Mouse (Mus musculus) adrenal gland, postnatal 36 days (tissue): ENCODE results near the gene Cd93. TPM values are rescaled to one million over a fixed set of nuclear protein-coding genes. Genes with fewer than 3 reads are reported as not detected.

Experiments used
- DNase-seq, 2 experiments: peaks; one replicate each; pipeline ENCODE4 v3.0.0; 2021; ENCODE audit warnings: mixed read lengths in 1 of 2
- total RNA-seq, 2 experiments: library from RNA; stranded (reverse); gene quantifications; 2 replicates each; pipeline ENCODE4 v1.2.3; 2021

Gene Cd93
- total RNA-seq, 2 experiments from 2014 or later = 24.2 to 55.3 TPM

DNA sequence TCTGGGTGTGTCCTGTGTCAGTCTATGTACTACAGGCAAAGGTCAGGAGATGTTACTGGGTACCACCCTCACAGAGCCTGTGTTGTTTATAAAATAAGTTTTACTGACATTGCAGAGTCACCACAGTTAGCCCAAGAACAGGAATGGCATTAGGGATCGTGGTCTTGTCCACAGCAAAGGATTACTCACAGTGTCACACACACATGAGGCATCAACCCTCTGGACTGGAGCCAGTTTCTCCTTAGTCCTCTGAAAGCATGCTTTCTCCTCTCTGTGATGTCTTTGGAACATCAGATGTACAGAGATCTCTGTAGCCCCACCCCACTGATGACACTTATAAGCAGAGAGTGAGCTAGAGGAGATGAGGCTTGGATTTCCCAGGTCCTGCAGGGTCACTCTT is 41.1 kb downstream of the Cd93 start:
- DNase-seq = peak in 1 of 2 experiments; percentile 30

DNA sequence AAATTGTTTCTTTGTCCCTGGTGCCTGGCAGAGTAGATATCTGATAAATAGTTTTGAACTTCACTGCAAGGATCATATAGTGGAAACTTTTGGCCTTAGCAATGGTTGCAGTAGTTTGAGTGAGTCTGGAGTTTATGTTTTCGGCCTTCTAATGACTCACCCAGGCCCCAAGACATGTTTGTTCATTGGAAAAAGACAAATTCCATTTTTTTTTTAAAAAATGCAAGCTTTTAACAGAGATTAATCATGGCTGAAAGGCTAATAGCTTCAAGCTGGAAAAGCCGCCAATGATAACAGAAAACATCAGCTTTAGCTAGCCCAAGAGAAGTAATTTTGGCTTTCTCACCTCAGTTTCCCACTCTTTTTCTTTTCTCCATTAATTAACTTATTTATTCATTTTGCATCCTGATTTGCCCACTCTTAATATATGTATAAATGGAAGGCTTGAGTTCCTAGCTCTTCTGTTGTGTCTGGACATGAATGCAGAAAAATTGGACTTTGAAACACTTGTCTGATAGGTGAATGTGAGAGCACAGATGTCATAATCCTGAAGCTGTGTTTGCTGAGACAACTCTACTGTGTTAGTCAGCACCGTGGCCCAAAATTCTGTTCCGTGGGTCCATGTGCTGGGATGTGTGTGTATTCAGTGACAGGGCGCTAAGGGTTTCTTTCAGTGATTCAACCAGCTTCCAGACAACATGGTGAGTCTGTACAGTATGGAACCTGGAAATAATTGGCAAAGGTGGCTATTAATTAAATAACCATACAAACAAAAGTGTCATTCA is 44.3 kb downstream of the Cd93 start:
- no peak for DNase-seq

DNA sequence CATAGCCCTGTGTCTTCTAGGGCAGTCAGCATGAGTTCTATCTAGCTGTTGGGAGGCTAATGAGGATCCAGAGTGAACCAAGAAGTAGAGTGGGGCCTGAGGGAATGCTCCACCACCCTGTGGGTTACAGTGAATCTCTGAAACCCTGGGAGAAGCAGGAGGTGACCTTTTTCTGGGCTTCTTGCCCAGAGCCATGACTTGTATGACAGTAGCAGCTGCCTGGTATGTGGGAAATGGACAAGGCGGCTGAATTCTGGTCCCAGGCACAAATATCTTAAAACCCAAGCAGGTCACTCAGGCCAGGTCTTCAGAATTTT is 45.6 kb downstream of the Cd93 start:
- peak; percentile 66 to 68 for DNase-seq

DNA sequence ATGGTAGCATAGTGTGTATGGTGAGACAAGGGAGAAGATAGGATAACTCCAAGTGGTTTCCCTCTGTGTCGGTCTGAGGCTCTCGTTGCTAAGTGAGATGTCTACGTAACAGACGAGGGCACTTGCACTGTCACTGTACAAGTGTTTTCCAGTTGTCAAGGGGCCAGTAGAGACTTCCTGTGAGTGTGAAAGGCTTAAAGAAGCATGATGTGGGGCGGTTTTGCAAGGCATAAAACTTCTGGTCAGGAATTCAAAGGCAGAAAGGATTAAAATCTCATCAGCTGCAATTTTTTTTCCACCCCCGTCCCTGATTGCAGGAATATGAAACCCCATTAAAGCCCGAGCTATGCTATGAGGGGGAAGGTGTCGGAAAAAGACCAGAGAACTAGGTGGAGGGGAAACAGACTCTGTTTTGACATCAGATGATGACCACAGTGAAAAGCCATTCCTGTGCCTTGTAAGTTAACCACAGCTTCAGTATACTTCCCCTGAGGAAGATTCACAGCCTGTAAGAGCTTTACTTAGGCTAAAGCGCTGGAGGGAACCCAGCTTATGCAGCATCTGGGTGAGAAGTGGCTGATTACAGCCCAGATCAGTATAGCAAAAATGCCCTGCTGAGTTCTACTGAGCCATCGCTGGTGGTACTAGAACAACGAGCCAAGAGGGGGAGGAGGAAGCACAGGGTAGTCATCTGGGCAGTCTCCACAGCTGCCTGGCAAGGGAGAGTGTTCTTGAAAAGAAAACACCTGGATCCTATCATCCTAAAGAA is 46.2 kb downstream of the Cd93 start:
- DNase-seq = no peak

DNA sequence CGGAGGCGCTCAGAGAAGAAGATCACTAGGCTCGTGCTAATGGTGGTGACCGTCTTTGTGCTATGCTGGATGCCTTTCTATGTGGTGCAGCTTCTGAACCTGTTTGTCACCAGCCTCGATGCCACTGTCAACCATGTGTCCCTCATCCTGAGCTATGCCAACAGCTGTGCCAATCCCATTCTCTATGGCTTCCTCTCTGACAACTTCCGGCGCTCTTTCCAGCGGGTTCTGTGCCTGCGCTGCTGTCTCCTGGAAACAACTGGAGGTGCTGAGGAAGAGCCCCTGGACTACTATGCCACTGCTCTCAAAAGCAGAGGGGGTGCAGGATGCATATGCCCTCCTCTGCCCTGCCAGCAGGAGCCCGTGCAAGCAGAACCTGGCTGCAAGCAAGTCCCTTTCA is 47.2 kb downstream of the Cd93 start:
- no peak for DNase-seq

DNA sequence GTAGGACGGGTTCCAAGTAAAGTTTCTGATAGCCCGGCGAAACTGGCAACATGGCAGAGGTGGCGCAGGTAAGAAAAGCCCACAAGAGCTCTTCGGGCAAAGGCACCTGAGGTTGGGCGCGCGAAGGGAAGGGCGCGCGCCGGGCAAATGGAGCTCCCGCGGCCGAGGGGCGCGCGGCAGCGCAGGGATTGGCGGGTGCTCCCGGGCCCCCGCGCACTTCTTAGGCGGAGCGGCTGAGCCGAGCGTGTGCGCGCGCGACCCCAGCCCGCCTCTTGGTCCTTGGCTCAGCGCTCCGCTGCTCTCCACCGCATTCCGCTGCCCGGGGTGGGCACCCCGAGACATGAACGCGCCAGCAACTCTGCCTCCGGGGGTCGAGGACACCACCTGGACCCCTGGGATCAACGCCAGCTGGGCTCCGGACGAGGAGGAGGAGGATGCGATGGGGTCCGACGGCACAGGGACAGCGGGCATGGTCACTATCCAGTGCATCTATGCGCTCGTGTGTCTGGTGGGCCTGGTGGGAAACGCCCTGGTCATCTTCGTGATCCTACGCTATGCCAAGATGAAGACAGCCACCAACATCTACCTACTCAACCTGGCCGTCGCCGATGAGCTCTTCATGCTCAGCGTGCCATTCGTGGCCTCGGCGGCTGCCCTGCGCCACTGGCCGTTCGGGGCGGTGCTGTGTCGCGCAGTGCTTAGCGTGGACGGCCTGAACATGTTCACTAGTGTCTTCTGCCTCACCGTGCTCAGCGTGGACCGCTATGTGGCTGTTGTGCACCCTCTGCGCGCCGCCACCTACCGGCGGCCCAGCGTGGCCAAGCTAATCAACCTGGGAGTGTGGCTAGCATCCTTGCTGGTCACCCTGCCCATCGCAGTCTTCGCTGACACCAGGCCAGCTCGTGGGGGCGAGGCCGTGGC is 48.0 kb downstream of the Cd93 start, which contains the start of gene Sstr4:
Gene Sstr4, plus strand, starts transcription at position 214 of the 921 bp plus-strand sequence.
- DNase-seq = peak; percentile 49 to 56

DNA sequence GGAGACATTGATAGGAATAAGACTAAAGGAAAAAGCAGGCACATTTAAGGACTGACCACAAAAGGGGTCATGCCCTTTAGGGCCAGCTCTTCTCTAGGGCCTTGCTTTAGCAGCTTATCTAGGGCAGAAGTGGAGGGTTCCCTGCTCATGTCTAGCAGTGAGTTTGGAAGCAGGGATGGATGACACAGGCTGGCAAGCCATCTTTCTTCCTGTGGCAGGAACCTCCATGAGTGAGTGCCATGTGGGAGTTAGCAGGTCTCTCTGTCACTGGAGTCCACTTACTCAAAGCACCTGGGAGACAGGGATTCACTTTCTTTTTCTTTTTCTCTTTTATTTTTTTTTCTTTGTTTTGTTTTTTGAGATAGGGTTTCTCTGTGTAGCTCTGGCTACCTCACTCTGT is 49.5 kb downstream of the Cd93 start:
- DNase-seq = no peak

DNA sequence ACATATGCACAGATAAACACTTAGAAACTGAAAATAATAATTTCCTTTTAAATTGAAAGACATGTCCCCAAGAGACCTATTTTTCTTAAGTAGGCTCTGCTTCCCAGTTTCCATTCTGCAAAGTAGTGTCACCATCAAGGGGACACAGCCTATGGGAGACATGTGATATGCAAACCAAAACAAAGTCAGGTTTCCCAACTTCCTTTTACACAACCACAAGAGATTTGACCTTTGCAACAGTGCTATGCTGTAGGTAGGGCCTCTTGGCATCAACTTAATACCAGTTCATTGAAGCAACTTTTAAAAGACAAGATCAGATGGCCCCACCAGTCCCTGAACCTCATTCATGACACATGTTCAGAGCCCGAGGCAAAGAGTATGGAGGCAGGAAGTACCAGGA is 50.2 kb downstream of the Cd93 start:
- no peak for DNase-seq

DNA sequence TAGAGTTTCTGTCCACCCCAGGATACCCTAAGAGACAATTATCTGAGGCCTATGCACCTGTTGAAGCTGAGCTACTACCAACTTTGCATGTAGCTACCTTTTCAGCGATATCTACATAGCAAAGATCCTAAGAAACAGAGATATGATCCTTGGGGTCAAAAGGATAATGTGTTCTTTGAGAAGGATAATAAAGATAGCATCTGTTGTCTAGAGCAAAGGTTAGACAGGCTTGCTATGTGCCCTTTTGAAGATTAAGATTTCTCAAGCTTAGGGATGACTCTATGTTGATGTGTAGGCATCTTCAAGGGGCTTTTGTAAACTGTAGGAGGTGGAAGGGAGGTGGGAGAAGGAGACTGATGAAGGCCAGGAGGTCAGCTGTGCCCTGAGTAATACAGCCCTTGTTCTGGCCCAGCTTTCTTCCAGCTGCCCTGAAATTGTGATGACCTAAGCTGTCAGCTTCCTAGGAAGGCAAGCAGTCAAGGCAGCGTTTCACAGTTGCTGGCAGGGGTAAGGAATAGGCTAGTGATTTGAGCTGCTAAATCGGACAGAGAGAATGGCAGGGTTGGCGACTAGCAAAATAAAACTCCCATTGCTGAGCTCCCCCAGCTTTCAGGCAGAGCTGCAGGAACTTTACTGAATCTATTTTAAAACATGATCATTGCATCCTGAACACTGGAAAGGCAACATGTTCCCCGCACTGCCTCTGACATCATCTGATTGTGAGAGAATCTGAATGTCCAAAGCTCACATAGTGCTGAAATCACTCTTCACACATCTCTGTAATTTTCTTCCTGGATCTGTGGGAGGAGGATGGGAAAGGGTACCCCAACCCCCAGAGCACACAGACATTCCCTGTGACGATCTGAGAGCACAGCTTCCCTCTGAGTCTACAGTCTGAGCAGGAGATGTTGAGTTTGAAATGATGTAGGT is 55.4 kb downstream of the Cd93 start:
- DNase-seq = no peak

DNA sequence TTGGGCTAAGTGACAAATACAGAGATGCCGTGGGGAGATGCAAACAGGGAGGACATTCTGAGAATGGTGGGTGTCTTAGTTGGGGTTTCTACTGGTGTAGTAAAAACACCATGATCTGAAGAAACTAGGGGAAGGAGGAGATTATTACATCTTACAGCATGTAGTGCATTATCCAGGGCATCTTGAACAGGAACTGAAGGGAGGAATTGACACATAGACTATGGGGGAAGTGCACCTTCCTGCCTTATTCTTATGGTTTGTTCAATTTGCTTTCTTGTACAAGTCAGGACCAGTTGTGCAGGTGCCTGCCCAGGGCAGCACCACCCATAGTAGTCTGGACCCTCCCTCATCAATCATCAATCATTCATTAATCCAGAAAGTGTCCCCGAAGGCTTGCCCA is 56.4 kb downstream of the Cd93 start:
- DNase-seq = no peak

Other genes starting within 250 kb of the Cd93 start
- gene Sstr4, start 48.2 kb downstream of the Cd93 start, total RNA-seq = under 1 TPM in 1 of 2 experiments, not detected in 1; 0.36 TPM
- 10 to 100 TPM; 20.5 to 34.7 TPM for gene Thbd, start 35.4 kb downstream of the Cd93 start, total RNA-seq
- 10 to 100 TPM; 18.5 to 18.8 TPM for gene Nxt1, start 229.0 kb upstream of the Cd93 start, total RNA-seq
- 10 to 100 TPM; 27.8 to 34.8 TPM for gene Gzf1, start 237.5 kb upstream of the Cd93 start, total RNA-seq